Mouse (Mus musculus) forelimb bud, embryonic 11.5 days (tissue): ENCODE data around the gene Sult2a1.
"Not testable (repeated sequence)": the region's sequence is repeated elsewhere in the genome, so short reads cannot be mapped to it uniquely, and the experiment has no call there.

Experiments
- DNase-seq: peaks from one replicate; pipeline ENCODE4 v3.0.0-alpha.2; 2012; ENCODE audit warnings: low read depth, low spot score

Gene Sult2a1

DNA sequence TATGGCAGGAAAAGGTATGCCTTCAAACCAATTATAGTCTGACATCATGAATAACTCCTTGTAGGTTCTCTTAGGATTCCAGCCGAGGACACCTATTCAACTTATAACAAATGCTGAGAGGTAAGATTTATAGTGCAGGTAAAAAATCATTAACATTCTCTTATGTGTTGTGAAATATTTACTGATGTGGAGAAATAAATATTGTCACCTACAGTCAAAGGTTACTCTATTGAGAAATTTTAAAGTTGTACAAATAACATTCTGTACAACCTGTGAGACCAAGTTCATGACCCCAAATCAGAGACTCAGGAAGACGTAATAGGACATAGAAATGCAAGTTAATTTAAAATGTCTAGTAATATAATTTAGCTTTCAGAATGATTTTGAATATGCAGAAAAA lies at the start of gene Sult2a1:
Sult2a1 (minus strand) TSS at position 101 of the 400 bp plus-strand sequence.
- DNase-seq, result not testable (repeated sequence)

DNA sequence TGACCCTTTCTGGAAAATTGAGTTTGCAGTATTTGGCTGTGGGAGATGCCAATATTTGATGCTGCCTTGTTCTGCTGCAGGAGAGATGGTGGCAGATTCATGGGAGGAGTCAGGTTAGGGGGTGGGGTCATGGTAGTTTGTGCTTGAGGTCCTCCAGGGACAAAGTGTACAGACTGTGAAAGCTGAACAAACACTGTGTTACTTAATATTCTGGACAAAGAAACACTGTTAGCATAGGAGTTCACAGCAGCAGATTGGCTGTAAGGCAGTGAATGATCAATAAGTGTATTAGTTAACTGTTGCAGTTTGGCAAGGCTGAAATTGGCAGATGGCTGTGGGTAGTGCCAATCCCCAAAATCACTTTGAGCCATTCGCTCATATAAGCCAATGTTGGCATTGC lies 23.3 kb downstream of the Sult2a1 start:
- DNase-seq, result no peak
